Mouse (Mus musculus): ENCODE results near the gene Pbx4.

Pbx4 gene

GRCm38 (mm10) chr8:69876097-69876496, 43.8 kb downstream of the Pbx4 start:
- DNase-seq, result no peak

DNA sequence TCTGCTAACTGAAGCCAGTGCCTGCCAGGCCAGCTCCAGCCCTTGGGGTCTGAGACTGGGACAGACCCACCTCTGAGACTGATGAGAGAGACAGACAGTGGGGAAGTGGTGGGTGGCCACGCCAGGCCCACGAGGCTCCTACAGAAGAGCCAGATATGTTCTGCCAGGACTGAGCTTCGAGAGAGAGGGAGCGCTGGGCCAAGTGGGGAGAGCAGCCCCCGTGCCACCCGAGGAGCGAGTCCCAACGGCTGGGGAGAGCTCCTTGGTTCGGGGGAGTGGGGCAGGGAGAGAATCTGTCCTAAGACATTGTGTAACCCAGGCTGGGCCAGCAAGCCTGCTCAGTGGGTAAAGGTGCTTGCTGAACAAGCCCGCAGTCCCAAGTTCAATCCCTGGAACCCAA, 44.7 kb downstream of the Pbx4 start:
- no peak for DNase-seq

DNA sequence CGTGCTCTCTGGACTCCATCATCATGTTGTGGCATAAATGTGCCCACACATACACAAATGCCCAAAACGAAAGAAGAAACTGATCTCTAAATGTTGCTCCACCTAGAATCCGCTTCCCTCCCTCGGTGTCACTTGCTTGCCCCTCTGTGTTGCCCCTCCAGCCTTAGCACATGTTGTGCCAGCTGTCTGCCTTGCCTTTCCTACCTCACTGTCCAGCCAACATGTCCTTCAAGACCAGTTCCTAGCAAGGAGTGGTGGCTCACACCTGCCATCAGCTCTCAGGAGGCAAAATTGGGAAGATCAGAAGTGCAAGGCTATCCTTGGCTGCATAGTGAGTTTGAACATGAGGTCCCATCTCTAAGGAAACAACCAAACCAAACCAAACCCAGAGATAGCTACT, 45.1 kb downstream of the Pbx4 start:
- no peak for DNase-seq

DNA sequence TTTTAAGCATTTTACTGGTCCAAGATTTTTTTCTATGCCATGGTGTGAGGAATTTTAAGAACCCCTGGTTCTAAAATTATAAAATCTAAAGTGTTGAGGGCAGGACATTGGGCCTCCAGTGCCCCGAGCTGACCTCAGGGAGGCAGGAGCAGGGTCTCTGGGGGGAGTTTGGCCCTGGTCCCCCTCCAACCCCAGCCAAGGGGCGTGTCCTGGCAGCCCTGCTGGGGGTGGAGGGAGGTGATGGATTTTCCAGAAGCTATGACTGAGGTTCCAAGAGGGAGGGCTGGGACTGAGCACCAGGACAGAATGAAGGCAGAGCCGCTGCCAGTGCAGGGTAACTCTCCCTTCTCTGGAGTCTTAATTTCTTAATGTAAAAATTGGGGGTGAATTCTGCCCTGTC, 45.7 kb downstream of the Pbx4 start:
- DNase-seq, result no peak

DNA sequence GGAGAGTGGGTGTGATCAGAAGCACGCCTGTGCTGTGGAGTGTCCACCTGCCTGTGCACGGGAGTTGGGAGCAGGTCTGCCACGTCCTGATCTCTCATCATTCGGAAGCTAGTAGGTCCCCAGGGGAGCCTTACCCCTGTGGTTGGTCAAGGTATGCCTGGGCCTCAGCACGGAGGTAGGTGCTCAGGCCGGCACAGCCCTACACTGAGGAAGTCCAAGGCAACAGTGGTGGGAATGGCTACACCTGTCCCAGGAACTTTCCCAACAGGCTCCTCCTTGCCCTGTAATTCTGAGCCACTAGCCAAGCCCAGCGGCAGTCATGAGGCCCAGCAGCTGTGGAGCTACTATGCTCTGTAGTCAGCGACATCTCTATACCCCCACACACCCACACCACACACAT, 47.4 kb downstream of the Pbx4 start:
- DNase-seq, result no peak

- DNase-seq, result no peak
Observed at GRCm38 (mm10) chr8:69880841-69881240, 48.5 kb downstream of the Pbx4 start.

GRCm38 (mm10) chr8:69881261-69881865, 49.1 kb downstream of the Pbx4 start:
- no peak for DNase-seq

DNA sequence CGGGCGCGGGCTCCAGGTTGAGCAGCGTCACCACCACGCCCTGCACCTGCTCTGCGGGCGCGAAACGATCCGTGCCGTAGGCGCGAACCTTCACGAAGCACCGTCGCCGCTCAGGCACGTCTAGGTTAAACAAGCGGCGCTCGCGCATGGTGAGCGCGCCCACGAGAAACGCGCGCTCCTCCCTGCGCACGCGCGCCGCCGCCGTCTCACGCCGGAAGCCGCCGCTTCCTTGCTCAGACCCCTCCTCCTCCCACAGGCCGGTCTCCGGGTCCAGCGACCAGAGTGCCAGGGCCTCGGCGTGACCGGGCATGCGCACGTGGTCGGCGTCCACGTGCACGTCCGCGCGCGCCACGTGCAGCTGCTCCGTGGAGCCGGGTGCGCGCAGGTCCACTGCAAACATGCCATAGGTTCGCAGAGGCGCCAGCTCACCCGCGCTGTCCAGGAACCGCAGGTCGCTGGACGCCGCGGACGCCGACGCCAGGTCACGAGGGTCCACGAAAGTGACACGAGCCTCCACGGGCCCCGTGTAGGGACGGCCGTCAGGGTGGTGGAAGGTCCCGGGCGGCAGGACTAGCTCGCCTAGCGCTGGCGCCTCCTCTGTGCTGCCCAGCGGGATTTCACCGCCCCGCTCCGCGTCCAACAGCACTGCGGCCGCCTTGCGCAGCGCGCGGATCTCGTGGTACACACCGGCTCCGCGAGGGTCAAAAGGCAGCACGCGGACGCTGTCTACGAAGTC, 49.9 kb downstream of the Pbx4 start:
- peak; percentile 58 for DNase-seq

- no peak for DNase-seq
Observed at GRCm38 (mm10) chr8:69882833-69883600, 50.7 kb downstream of the Pbx4 start.

DNA sequence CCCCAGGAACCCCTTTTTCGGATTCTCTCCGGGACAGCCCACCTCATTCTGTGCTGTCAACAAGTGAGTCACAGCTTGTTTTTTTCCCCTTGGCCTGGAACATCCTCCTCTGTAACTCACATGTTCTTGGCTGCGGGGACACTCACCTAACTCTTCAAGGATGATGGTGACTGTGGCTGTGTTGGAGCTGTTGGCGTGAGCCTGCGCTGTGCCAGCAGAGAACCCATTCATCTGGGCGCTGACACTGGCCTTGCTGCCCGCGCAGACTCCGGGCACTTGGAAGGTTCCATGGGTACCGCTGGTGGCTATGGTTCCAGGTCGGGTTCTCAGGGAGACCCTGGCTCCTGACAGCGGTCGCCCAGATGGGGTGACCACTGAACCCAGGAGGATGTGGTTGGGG, 51.9 kb downstream of the Pbx4 start:
- DNase-seq, result no peak

DNA sequence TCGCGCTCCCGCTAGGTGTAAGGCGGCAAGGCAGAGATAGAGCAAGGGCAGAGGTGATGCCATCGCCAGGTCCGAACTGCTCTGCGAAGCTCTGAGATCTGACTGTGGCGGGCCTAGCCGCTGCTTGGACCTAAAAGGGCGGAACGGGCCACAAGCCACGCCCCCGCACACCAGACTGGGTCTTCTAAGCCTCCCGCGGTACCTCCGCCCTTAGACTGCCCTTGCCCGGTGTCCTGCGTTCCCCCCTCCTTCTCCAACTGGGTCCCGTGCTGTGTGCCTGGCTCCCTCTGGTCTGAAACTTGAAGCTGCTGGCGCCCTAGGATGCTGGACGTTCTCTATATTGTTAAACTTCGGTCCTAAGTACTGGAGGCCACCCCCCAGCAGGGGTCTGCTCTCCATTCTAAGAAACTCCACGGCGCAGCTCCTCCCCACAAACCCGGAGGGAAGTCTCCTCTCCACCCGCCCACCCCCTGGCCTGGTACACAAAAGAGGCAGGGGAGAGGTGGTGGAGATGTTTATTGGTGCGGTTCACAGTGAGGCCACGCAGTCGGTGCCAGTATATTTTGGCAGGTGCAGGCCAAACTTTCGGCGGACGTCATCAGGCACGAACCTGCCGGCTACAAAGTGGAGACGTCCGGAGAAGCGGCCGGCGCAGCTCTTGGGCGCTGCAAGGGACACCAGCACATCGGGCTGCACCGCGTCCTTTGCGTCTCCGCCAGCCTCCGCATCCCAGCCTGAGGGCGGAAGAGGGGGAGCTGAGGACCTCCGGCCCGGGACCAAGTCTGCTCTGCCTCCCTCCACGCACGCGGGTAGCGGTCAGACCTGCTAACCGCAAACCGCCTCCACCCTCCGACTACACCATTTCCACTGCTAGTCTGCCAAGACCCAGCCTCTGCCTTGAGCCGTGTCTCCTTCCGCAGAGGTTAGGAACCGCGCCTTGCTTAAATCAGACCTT, 55.3 kb downstream of the Pbx4 start, which contains the start of gene Cilp2:
TSS of gene Cilp2 (minus strand) at position 399 of the 955 bp plus-strand sequence.
- peak; percentile 54 for DNase-seq

DNA sequence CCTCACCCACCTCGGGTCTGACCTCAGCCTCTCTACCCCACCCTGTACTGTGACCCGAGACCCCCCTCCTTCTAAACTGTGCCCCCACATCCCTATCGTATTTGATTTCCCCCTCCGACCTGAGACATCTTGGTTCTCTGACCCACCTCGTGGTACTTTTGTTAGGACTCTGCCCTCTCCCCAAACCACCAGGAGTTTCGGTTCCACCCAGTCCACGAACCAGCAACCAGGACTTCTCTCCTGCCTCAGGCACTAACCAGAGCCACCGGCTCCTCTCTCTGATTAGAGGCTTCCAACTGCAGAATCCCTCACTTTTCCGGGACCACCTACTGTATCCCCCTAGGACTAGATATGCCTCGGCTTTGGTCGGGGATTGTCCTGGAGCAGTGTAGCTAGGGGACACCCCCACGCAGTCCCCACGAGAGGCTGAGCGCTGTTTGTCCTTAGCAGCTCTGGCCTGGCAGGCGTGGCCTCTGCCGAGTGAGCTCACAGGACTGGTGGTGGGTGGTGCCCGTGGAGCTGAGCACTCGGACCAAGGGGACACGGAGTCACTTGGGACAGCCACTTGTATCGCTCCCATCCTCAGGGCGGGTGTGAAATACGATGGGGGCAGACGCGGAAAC, 56.1 kb downstream of the Pbx4 start:
- DNase-seq, result peak; percentile 24

GRCm38 (mm10) chr8:69888902-69889301, 56.6 kb downstream of the Pbx4 start:
- DNase-seq, result no peak

DNA sequence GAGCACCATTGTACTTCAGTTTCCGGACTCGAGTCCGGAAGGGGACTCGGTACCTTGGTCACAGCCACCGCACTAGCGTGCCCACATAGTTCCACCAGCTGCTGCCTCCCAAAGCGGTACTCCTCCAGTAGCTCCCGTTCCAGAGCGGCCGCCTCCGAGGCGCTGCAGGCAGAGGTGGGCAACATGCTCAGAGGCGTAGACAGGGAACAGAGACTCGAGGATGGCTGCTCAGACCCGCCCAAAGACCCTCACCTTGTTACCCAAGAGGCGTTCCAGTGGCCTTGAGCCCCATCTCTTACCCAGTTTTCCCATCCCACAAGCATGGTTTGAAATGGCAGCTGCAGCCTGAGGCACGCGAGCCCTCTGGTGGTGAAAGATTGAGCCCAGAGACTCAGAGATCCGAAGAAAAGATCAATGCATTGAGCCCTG, 58.5 kb downstream of the Pbx4 start:
- peak; percentile 46 for DNase-seq

- DNase-seq, result peak; percentile 52
Observed at GRCm38 (mm10) chr8:69893863-69894262, 61.6 kb downstream of the Pbx4 start.

- DNase-seq, result no peak
Observed at GRCm38 (mm10) chr8:69894836-69895332, 62.6 kb downstream of the Pbx4 start.

- no peak for DNase-seq
Observed at GRCm38 (mm10) chr8:69895772-69896451, 63.6 kb downstream of the Pbx4 start.

GRCm38 (mm10) chr8:69897857-69898256, 65.6 kb downstream of the Pbx4 start:
- DNase-seq, result no peak

DNA sequence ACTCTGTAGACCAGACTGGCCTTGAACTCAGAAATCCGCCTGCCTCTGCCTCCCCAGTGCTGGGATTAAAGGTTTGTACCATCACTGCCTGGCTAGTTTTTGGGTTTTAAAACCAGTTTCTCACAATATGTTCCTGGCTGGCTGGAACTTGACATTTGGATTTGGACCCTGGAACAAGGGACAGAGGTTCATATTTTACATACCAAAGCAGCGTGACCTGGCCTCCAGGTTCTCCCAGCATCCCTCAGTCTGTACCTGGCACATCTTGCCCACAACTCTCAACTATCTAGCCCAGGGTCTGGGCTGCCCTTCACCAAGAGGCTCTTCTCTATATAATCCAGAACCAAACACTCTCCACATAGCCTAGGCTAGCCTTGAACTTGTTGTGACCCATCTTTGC, 67.6 kb downstream of the Pbx4 start:
- DNase-seq, result no peak

DNA sequence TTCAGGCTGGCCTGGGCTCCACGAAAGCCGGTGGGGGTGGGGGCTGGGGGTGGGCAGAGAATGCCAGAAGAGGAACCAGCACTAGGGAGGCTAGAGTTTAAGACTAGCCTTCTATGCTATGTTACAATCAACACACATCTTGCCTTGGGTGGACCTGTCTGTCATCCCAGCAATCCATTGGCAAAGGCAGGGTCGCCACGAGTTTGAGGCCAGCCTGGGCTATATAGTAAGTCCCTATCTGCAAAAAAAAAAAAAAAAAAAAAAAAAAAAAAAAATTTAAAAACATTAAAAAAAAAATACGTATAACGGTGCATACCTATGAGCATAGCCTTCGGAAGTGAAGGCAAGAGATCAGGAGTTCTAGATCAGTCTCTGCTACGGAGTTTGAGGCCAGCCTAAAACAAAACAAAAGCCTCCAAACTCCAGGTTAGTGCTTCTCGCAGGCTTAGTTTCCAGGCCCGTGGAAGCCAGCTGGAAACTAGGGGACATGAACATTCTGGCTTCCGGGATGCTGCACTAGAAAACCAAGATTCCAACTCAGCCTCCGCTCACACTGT, 68.7 kb downstream of the Pbx4 start:
- peak; percentile 39 for DNase-seq
